Mouse (Mus musculus) MEL (cell line): ENCODE data around the gene Cep135.

ENCODE experiments used
- GABPA ChIP-seq: IDR thresholded peaks from 2 replicates; pipeline ENCODE4 v1.6.1; 2012; ENCODE audit warnings: low read depth, mild to moderate bottlenecking, inconsistent platforms, low read length, improper control_type of control experiment, moderate library complexity
- TAL1 ChIP-seq: IDR thresholded peaks from 2 replicates; pipeline ENCODE4 v1.6.1; 2012; ENCODE audit warnings: mild to moderate bottlenecking, inconsistent platforms, low read length, moderate library complexity, mixed read lengths
- ZNF384 ChIP-seq: IDR thresholded peaks from 2 replicates; pipeline ENCODE4 v1.6.1; 2012; ENCODE audit warnings: low read depth, mild to moderate bottlenecking, inconsistent platforms, low read length, improper control_type of control experiment

- TF ChIP-seq GABPA (no peak), TAL1 (no peak), ZNF384 (no peak)
Measured at GRCm38 (mm10) chr5:76668118-76668517, 79.6 kb downstream of the Cep135 start.
